Mouse (Mus musculus) embryonic fibroblast, embryonic 13.5 days (primary cell): ENCODE measurements around the gene March2. TPM values are rescaled to one million over a fixed set of nuclear protein-coding genes. Genes with fewer than 3 reads are reported as not detected.

Source experiments
- H3K27ac ChIP-seq: 2 replicates; pipeline ENCODE4 v1.5.1; 2012; ENCODE audit warnings: low read length, control low read depth, inconsistent platforms; ENCODE audit not compliant: insufficient read depth
- H3K4me1 ChIP-seq: 2 replicates; pipeline ENCODE4 v1.6.1; 2011; ENCODE audit warnings: low read length; ENCODE audit not compliant: control insufficient read depth, insufficient read depth
- H3K4me3 ChIP-seq: 2 replicates; pipeline ENCODE4 v1.5.1; 2011; ENCODE audit warnings: mild to moderate bottlenecking, control low read depth, low read length; ENCODE audit not compliant: insufficient read depth
- CTCF ChIP-seq: IDR thresholded peaks from 2 replicates; pipeline ENCODE4 v1.5.1; 2011; ENCODE audit warnings: mild to moderate bottlenecking, control low read depth, low read length, moderate library complexity, borderline replicate concordance; ENCODE audit not compliant: insufficient read depth
- POLR2A ChIP-seq: IDR thresholded peaks from 2 replicates; pipeline ENCODE4 v1.6.1; 2011; ENCODE audit warnings: low read depth, mild to moderate bottlenecking, control low read depth, low read length, moderate library complexity
- polyA plus RNA-seq: library from polyadenylated mRNA; stranded (reverse); fragments of >200 nt; gene quantifications from 2 replicates; pipeline ENCODE4 v1.2.4, GENCODE M21; 2011; ENCODE audit warnings: low read depth; ENCODE audit not compliant: missing spikeins, insufficient read length

Gene March2
- polyA plus RNA-seq, 1 experiment: 28.8 TPM

DNA sequence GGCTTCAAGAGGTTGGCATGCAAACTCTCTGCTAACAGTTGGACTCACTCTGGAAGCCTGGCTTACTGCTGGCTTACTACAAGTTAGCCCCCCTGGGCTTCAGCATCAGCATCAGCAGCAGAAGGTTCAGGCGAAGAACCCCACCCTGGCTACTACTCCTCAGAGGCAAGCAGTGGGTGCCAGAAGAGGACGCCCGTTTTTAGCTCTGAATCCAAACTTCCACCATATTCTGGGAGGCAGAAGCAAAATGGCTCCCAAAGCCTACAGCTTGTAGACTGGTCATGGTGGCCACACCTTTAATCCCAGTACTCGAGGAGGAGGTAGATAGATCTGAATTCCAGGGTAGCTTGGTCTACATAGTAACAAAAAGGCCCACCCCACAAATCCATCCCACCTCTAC lies 74.4 kb downstream of the March2 start:
- Histone ChIP-seq H3K4me1 (no peaks in the 10 kb centered on the region), H3K4me3 (no peak overlapping the region), H3K27ac (no peak overlapping the region)
- TF ChIP-seq CTCF (no peak), POLR2A (no peak)

DNA sequence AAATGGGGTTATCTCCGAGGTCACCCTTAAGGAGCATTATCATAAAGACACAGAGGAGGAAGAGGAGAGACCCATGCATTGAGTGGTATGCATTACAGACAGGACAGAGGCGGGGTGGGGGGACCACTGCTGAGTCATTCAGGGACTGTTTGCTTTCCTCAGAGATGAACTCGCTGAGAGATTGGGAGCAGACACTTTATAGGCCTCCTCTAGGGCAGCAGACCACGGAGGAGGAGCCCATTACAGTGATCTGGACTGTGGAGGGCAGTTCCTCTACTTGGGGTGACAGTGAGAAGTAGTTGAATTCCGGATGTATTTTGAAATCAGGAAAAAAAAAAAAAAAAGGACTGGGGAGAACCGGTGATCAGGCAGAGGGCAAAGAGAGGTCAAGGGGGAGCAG lies 78.7 kb downstream of the March2 start:
- Histone ChIP-seq H3K27ac (no peak overlapping the region), H3K4me3 (no peak overlapping the region), H3K4me1 (peaks cover 7% of the 10 kb centered on the region)
- TF ChIP-seq POLR2A: no peak
- no peak for TF ChIP-seq CTCF

DNA sequence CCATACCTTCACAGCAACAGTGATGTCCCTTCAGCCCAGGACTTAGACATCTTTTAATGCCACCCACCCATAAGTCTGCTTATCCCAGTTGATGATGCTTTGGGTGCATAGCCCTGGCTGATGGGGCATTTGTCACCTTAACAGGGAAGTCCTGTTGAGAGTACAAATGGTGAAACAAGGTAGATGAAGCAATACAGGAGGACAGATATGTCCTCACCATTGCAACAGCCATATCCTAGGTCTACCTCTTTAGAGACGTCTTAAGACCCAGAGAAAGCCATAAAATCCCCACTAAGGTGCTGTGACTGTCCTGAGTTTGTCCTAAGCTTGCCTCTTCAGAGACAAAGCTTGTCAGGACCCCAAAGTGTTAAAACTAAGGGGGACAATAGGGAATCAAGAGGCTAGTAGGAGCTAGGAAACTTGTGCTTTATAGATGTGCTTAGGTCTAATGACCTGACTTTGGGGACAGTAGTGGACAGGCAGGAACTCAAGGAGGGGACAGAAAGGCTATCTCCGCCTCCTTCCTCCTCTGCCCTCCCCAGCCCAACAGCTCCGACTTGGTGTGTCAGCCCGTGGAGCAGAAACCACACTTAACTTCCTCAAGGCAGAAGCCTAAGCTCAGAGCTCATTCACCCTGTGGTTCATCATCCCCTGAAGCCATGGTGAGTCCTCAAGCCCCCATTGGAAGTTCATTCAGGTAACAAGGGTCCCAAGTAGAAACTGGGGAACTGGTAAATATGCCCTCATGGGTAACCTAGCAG lies 80.8 kb downstream of the March2 start, which contains the start of gene Pram1:
Gene Pram1, plus strand, starts transcription at position 541 of the 761 bp plus-strand sequence.
- Histone ChIP-seq H3K27ac (peak within 1 kb of the TSS; percentile 37; the same call in 1 of the 2 replicates), H3K4me1 (peaks cover 7% of the 10 kb centered on the region), H3K4me3 (no peak within 1 kb of the TSS)
- TF ChIP-seq POLR2A (no peak), CTCF (no peak)

DNA sequence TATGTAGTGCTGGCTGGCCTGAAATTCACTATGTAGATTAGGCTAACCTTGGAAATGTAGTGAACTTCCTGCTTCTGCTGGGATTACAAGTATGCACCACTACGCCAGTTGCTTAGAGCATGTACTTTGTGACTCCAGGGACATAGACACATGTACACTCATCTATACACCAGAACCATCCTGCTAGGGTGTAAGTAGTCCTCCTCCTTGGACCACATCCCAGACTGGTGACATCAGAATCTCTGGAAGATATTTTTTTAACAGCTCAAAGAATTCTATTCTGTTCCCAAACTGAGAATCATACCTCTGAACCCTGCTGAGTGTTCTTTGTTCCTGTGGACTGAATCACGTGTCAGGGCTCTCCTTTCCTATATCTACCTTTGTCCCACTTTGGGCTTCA lies 81.4 kb downstream of the March2 start:
- H3K27ac ChIP-seq: peak overlapping the region; percentile 37; the same call in 1 of the 2 replicates

More for the DNA sequence above, 81.4 kb downstream of the March2 start:
- Histone ChIP-seq H3K4me1 (peaks cover 7% of the 10 kb centered on the region), H3K4me3 (no peak overlapping the region)
- no peak for TF ChIP-seq CTCF
- no peak for TF ChIP-seq POLR2A

Other genes with a start within 250 kb of the March2 start
- 53.9 and 62.8 TPM in 2 replicates for gene Adamts10, start 194.5 kb downstream of the March2 start, polyA plus RNA-seq
- 0.68 and 1.5 TPM in 2 replicates for gene Myo1f, start 163.0 kb downstream of the March2 start, polyA plus RNA-seq
- 34.1 and 40.4 TPM in 2 replicates for gene Zfp414, start 89.6 kb downstream of the March2 start, polyA plus RNA-seq
- gene Pram1, start 80.6 kb downstream of the March2 start, polyA plus RNA-seq: not detected in 2 replicates
- gene Hnrnpm, start 31.8 kb downstream of the March2 start, polyA plus RNA-seq: 367 and 434 TPM in 2 replicates
- gene Rab11b, start 41.9 kb upstream of the March2 start, polyA plus RNA-seq: 78.2 and 87.3 TPM in 2 replicates
- 9.1 and 11.7 TPM in 2 replicates for gene Angptl4, start 63.2 kb upstream of the March2 start, polyA plus RNA-seq
- 5.6 and 6.1 TPM in 2 replicates for gene Kank3, start 91.8 kb upstream of the March2 start, polyA plus RNA-seq
- 2,068 and 2,223 TPM in 2 replicates for gene Rps28, start 105.9 kb upstream of the March2 start, polyA plus RNA-seq
- gene Ndufa7, start 105.9 kb upstream of the March2 start, polyA plus RNA-seq: 212 and 232 TPM in 2 replicates
- 15.8 and 20.3 TPM in 2 replicates for gene Cd320, start 124.4 kb upstream of the March2 start, polyA plus RNA-seq
- not detected in 2 replicates for gene Gm7029, start 155.2 kb upstream of the March2 start, polyA plus RNA-seq
- 41.9 and 63.1 TPM in 2 replicates for gene Kifc1, start 172.0 kb upstream of the March2 start, polyA plus RNA-seq
- not detected in 2 replicates for gene Platr17, start 186.5 kb upstream of the March2 start, polyA plus RNA-seq
- 23.3 and 26.6 TPM in 2 replicates for gene Daxx, start 190.7 kb upstream of the March2 start, polyA plus RNA-seq
- gene Tapbp, start 197.2 kb upstream of the March2 start, polyA plus RNA-seq: 61.4 and 91.2 TPM in 2 replicates
- 20.3 and 22.2 TPM in 2 replicates for gene Zbtb22, start 197.2 kb upstream of the March2 start, polyA plus RNA-seq
- gene Rgl2, start 210.9 kb upstream of the March2 start, polyA plus RNA-seq: 36.1 and 45.1 TPM in 2 replicates
- gene Pfdn6, start 221.7 kb upstream of the March2 start, polyA plus RNA-seq: 80.7 and 87.8 TPM in 2 replicates
- 20.3 and 20.5 TPM in 2 replicates for gene Wdr46, start 222.0 kb upstream of the March2 start, polyA plus RNA-seq
- 2.3 and 3.6 TPM in 2 replicates for gene B3galt4, start 232.8 kb upstream of the March2 start, polyA plus RNA-seq
- 34.0 and 35.7 TPM in 2 replicates for gene Vps52, start 237.1 kb upstream of the March2 start, polyA plus RNA-seq
- gene Rps18, start 237.3 kb upstream of the March2 start, polyA plus RNA-seq: 1,572 and 1,668 TPM in 2 replicates